ENCODE assay signal across 35 mouse cellular contexts in the genomic region with DNA sequence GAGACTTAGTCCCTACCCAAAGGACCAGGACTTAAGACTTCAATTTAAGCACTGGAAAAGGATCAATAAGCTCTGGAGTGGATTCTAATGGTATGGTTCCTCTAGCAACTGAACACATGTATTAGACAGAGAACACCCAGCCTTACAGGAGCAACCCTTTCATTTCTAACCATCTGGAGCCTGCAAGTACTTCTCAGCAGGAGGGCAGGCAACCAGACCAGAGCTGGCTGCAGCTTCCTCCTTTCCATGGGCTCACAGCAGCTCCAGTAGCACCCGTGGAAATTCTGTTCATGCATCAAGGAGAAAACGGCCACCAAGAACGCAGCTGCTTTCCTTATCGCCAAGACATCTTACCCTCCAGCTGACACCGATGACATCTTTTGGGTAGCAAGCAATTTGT. TPM values are rescaled to one million over a fixed set of nuclear protein-coding genes. Genes with fewer than 3 reads are reported as not detected.
A peak's percentile ranks its signal among the peaks of the same experiment; 100 is the strongest.
DNase-seq lines count a peak whose midpoint lies in the region; ATAC-seq lines count a peak whose summit lies in the region.
"Had no signal": no experiment of that assay in that cellular context is flagged by ENCODE, and none has a peak within 500 bp of the region (broad histone marks: within the 10 kb centered on the region; RNA-seq: fewer than 3 reads in every experiment).

No protein-coding gene starts in this region.

- H3K4me2 ChIP-seq in kidney, embryonic 14.5 days (replicated peaks; ENCODE audit: low read depth, low read length): no peak overlapping the region
- no peak overlapping the region for H3K4me2 ChIP-seq in limb, embryonic 12.5 days
- H3K4me2 ChIP-seq: heart, embryonic 13.5 days; hindbrain, embryonic 15.5 days; liver, embryonic 15.5 days; lung, embryonic 14.5 days; midbrain, embryonic 15.5 days had no signal

- DNase-seq in cerebellum, postnatal 10 days: peak; percentile 52 to 65
- DNase-seq in cerebellum, adult 11 months: no peak
- no peak for DNase-seq in kidney, adult 11 months
- peak; percentile 33 for DNase-seq in left cerebral cortex, postnatal 4 days
- DNase-seq in left cerebral cortex, adult 18-20 months (ENCODE audit: low spot score in 2 of 2): no peak
- DNase-seq in liver: no peak
- DNase-seq: adrenal gland, postnatal 14 days; cerebellum, postnatal 14 days; heart, postnatal 10 days; kidney, adult 2 months; layer of hippocampus, adult 9-11 months; lung, embryonic 14.5 days; lung, postnatal 14 days; spleen, adult 18-20 months; thymus, adult 18-20 months; thymus, postnatal 25 days had no signal

- no peak overlapping the region for H3K9ac ChIP-seq in kidney, embryonic 14.5 days (ENCODE audit: low read depth, low read length)
- H3K9ac ChIP-seq in limb, embryonic 12.5 days (replicated peaks): no peak overlapping the region
- H3K9ac ChIP-seq: heart, embryonic 13.5 days; hindbrain, embryonic 15.5 days; liver, embryonic 15.5 days; lung, embryonic 14.5 days; midbrain, embryonic 15.5 days had no signal

- no peak for ATAC-seq in kidney, embryonic 14.5 days (ENCODE audit: low FRiP score, low TSS enrichment)
- no peak for ATAC-seq in limb, embryonic 12.5 days (ENCODE audit: insufficient number of reproducible peaks, insufficient read depth, low FRiP score, low TSS enrichment, low read depth)
- ATAC-seq: forebrain, embryonic 14.5 days; midbrain, embryonic 15.5 days had no signal

- H3K27me3 ChIP-seq in kidney, embryonic 14.5 days (ENCODE audit: control insufficient read depth, insufficient read depth, low read length): no peaks in the 10 kb centered on the region
- no peaks in the 10 kb centered on the region for H3K27me3 ChIP-seq in limb, embryonic 12.5 days
- H3K27me3 ChIP-seq: hindbrain, embryonic 15.5 days; liver, embryonic 15.5 days; midbrain, embryonic 15.5 days had no signal

- peak overlapping the region; percentile 12; the same call in 1 of the 2 replicates for H3K27ac ChIP-seq in kidney, embryonic 14.5 days (ENCODE audit: low read depth, low read length)
- 0 out of 2 replicates have a peak overlapping the region, but pooled peaks have one; percentile 45 for H3K27ac ChIP-seq in limb, embryonic 12.5 days
- H3K27ac ChIP-seq: heart, embryonic 13.5 days; hindbrain, embryonic 15.5 days; left cerebral cortex, adult 2 months; liver, embryonic 15.5 days; midbrain, embryonic 15.5 days; stomach, postnatal 0 days had no signal

- H3K36me3 ChIP-seq in kidney, embryonic 14.5 days (ENCODE audit: control insufficient read depth, insufficient read depth, low read length): no peaks in the 10 kb centered on the region; the same call in 1 of the 2 replicates
- no peaks in the 10 kb centered on the region; the same call in 1 of the 2 replicates for H3K36me3 ChIP-seq in limb, embryonic 12.5 days
- H3K36me3 ChIP-seq: hindbrain, embryonic 15.5 days; midbrain, embryonic 15.5 days had no signal

- WGBS in kidney, embryonic 14.5 days: 60% methylated on average over 5 of the region's 5 CpGs
- 55% methylated on average over 5 of the region's 5 CpGs for WGBS in limb, embryonic 12.5 days

- H3K9me3 ChIP-seq in kidney, embryonic 14.5 days (ENCODE audit: control insufficient read depth, low read length): no peaks in the 10 kb centered on the region
- H3K9me3 ChIP-seq in limb, embryonic 12.5 days: no peaks in the 10 kb centered on the region
- H3K9me3 ChIP-seq: heart, embryonic 13.5 days; hindbrain, embryonic 15.5 days; liver, embryonic 15.5 days; midbrain, embryonic 15.5 days had no signal

- H3K4me3 ChIP-seq in kidney, embryonic 14.5 days (ENCODE audit: low read length): no peak overlapping the region
- no peak overlapping the region for H3K4me3 ChIP-seq in limb, embryonic 12.5 days (replicated peaks)
- H3K4me3 ChIP-seq: heart, embryonic 13.5 days; hindbrain, embryonic 15.5 days; left cerebral cortex, adult 2 months; liver, embryonic 15.5 days; midbrain, embryonic 15.5 days had no signal

- intact Hi-C loops in left cerebral cortex, postnatal 4 days (cut with DNase I): loop anchor here (10.0 kb wide), 1 partner anchor 71 kb away; a partner anchor contains a TSS

- peaks cover 67% of the 10 kb centered on the region for H3K4me1 ChIP-seq in kidney, embryonic 14.5 days (ENCODE audit: control insufficient read depth, insufficient read depth, low read length)
- H3K4me1 ChIP-seq in limb, embryonic 12.5 days (replicated peaks): peaks cover 67% of the 10 kb centered on the region

RNA-seq across cellular contexts. Expression of a gene that starts 39.0 kb away (rescaled TPM):
- polyA plus RNA-seq in kidney, embryonic 14.5 days (2014; fragmentation: Nextera tagmentation; extraction: Ambion mirVana): 0.12 TPM in 1 of 2 replicates, not detected in the other
- total RNA-seq in left cerebral cortex, postnatal 4 days (2021): not detected
- not detected for total RNA-seq in left cerebral cortex, adult 18-20 months (2021)
- polyA plus RNA-seq in limb, embryonic 12.5 days (2016; fragmentation: Nextera tagmentation; extraction: Ambion mirVana): not detected in 2 replicates
- total RNA-seq: adrenal gland, postnatal 14 days; gastrocnemius, adult 8-10 months; heart, adult 8-10 months; heart, postnatal 10 days; hematopoietic stem cell, adult 5-6 weeks; left cerebral cortex, adult 2 months; left cerebral cortex, postnatal 25 days; liver, adult 2 months; neutrophil, adult 5-6 weeks had no signal
- polyA plus RNA-seq: embryonic facial prominence, embryonic 11.5 days; forebrain, embryonic 14.5 days; frontal cortex, adult 2 months; heart, embryonic 13.5 days; intestine, embryonic 14.5 days; kidney, adult 2 months; large intestine, adult 2 months; liver, adult 2 months; liver, embryonic 15.5 days; lung, embryonic 14.5 days; midbrain, embryonic 15.5 days; stomach, postnatal 0 days had no signal

RNA-seq across cellular contexts. Expression of a gene that starts 42.5 kb away (rescaled TPM):
- polyA plus RNA-seq in kidney, embryonic 14.5 days (2014; fragmentation: Nextera tagmentation; extraction: Ambion mirVana): 345 and 420 TPM in 2 replicates
- total RNA-seq in left cerebral cortex, postnatal 4 days (2021): 100 to 1,000 TPM; 115 to 118 TPM
- total RNA-seq in left cerebral cortex, adult 18-20 months (2021): 100 to 1,000 TPM; 233 to 241 TPM
- 336 and 348 TPM in 2 replicates for polyA plus RNA-seq in limb, embryonic 12.5 days (2016; fragmentation: Nextera tagmentation; extraction: Ambion mirVana)

RNA-seq across cellular contexts. Expression of a gene that starts 43.3 kb away (rescaled TPM):
- 31.7 and 39.3 TPM in 2 replicates for polyA plus RNA-seq in kidney, embryonic 14.5 days (2014; fragmentation: Nextera tagmentation; extraction: Ambion mirVana)
- total RNA-seq in left cerebral cortex, postnatal 4 days (2021): 10 to 100 TPM; 24.4 to 27.4 TPM
- total RNA-seq in left cerebral cortex, adult 18-20 months (2021): 10 to 100 TPM; 14.0 to 15.9 TPM
- polyA plus RNA-seq in limb, embryonic 12.5 days (2016; fragmentation: Nextera tagmentation; extraction: Ambion mirVana): 18.6 and 24.7 TPM in 2 replicates

Comparison
In these comparisons a context has a peak if more than half of its experiments do, and no peak if none do; other contexts are left out.
1. DNase-seq: peak in cerebellum, postnatal 10 days (2 of 2) and left cerebral cortex, postnatal 4 days (single experiment); none in cerebellum, adult 11 months (single experiment), kidney, adult 11 months (single experiment), left cerebral cortex, adult 18-20 months (0 of 2) and liver (single experiment).